Mouse (Mus musculus) adrenal gland, postnatal 4 days (tissue): ENCODE measurements around the gene Best3. TPM values are rescaled to one million over a fixed set of nuclear protein-coding genes. Genes with fewer than 3 reads are reported as not detected.

Experiments
- total RNA-seq, 2 experiments: library from RNA; stranded (reverse); gene quantifications; 2 replicates each; pipeline ENCODE4 v1.2.3; 2021

Gene Best3
- total RNA-seq, 2 experiments from 2014 or later = 0.56 to 0.81 TPM

Other genes starting within 250 kb of the Best3 start
- under 1 TPM; 0.17 to 0.37 TPM for gene Myrfl, start 89.4 kb upstream of the Best3 start, total RNA-seq
- gene Rab3ip, start 35.5 kb upstream of the Best3 start, total RNA-seq = 10 to 100 TPM; 37.1 to 53.9 TPM
- gene Gm10271, start 13.7 kb upstream of the Best3 start, total RNA-seq = not detected
- gene Lrrc10, start 59.0 kb downstream of the Best3 start, total RNA-seq = not detected
- gene Cct2, start 77.5 kb downstream of the Best3 start, total RNA-seq = 100 to 1,000 TPM; 264 to 274 TPM
- 10 to 100 TPM; 37.5 to 39.2 TPM for gene Frs2, start 162.2 kb downstream of the Best3 start, total RNA-seq
- gene Yeats4, start 238.2 kb downstream of the Best3 start, total RNA-seq = 10 to 100 TPM; 53.2 to 57.6 TPM